Mouse (Mus musculus) layer of hippocampus, postnatal 25 days (tissue): ENCODE data around the gene Itsn1. TPM values are rescaled to one million over a fixed set of nuclear protein-coding genes. Genes with fewer than 3 reads are reported as not detected.

ENCODE experiments used
- DNase-seq, 2 experiments: peaks; one replicate each; pipeline ENCODE4 v3.0.0; 2022; ENCODE audit warnings: mixed read lengths in 2 of 2, low spot score in 1 of 2; ENCODE audit errors: extremely low spot score in 1 of 2
- total RNA-seq, 2 experiments: library from RNA; stranded (reverse); gene quantifications; 2 replicates each; pipeline ENCODE4 v1.2.3; 2021

Gene Itsn1
- total RNA-seq, 2 experiments from 2014 or later: 137 to 156 TPM

DNA sequence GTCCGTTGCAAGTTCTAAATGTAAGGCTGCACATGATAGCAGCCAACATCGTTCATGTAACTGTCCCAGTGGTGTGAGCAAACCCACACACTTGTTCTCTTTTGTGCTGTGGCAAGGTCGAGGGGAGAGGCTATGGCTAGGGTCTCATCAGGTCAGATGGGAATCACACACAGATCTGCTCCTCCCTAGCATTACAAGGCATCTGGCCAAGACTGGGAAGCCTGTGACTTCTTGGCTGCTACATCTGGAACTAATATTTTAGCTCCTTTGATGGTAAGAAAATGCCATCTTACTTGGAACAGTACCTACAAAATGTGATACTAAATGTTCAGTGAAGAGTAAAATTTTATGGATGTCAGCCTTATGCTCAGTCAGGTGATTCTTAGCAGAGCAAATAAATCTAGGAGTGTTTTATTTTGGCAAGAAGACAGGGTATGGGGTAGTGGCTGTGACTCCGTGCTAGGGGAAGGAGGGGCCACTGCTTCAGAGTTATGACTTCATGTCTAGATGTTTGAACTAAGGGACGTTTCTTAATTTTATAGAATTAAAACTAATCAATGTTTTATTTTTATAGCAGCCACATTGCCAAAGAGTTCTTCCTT, 73.5 kb downstream of the Itsn1 start:
- DNase-seq: no peak

DNA sequence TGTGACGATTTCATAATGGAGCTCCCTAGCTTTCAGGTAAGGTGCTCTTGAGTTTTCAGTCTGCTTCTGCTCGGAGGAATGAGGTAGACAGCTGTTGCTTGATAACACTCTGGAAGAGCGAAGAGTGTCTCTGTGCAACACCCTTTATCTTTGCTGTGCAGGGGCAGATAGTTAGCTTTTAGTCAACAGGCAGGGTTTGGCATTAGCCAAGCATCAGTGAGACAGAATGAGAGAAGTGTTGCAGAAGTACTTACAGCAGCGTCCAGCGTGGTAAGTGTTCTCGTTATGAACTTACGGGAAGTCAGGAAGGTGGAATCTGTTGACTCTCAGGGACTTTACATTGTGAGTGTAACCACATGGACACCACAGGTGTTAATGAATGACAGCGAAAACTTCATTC, 75.3 kb downstream of the Itsn1 start:
- no peak for DNase-seq

DNA sequence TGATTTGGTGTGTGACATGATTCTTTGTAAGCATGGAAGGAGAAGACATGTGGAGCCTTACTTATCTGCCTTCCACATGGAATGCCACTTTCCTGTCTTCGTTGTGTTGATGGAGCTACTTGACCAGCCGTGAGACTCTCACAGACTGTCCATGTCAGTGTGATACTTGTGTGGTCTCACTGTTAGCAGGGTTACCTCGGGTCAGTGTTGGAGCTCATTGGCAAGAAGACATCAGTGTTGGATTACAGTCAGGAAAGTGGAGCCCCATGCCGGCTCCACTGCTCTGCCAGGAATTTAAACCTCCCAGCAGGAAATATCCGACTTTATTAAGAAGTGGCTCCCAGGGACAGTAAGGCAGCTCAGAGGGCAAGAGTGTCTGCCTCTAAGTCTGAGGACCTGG, 75.8 kb downstream of the Itsn1 start:
- no peak for DNase-seq

DNA sequence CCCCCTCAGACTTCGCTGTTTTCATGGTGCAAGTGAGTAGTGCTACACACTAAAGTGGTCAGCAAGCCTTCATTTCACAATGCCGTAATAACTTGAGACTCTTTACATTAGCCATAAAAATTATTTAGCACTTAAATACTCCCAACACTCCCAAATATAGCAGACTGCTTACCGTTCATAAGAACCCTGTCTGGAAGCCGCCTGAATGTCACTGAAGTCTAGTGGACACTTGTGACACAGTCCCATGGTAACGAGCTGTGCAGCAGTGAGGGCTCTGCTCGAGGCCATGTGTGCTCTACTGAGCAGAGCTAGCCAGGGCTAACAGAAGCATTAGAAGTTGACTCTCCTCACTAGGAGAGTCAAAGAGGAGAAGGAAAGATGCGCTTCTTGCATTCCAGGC, 81.2 kb downstream of the Itsn1 start:
- no peak for DNase-seq

DNA sequence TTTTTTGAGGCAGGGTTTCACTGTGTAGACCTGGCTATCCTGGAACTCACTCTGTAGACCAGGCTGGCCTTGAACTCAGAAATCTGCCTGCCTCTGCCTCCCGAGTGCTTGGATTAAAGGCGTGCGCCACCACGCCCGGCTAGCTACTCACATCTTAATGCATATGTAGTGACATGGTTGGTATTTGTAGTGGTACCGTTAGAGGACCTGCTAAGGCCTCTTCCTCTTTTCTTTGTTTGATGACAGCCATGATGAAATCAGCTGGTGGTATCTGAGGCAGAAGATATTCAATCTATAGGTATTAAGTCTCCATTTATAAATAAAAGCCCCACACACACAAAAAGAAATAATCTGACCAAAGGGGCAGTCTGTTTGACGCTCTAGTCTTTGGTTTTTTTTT, 82.3 kb downstream of the Itsn1 start:
- no peak for DNase-seq

DNA sequence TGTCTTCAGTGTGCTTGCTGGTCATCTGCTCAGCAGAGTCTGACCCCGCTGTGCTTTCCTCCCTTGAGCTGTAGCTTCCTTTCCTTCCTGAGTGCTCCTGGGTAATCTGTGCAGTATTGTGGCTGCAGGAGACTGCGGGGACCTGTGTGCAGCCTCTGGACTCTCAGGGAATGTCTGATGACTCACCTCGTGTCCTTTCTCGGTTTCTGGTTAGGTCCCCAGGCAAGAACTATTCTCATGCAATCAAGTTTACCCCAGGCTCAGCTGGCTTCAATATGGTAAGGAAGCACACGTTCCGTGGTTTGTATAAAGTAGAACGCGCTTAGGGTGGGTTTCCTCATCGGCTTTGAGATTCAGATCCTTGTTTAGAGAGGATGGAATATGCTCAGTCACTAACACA, 82.8 kb downstream of the Itsn1 start:
- no peak for DNase-seq

DNA sequence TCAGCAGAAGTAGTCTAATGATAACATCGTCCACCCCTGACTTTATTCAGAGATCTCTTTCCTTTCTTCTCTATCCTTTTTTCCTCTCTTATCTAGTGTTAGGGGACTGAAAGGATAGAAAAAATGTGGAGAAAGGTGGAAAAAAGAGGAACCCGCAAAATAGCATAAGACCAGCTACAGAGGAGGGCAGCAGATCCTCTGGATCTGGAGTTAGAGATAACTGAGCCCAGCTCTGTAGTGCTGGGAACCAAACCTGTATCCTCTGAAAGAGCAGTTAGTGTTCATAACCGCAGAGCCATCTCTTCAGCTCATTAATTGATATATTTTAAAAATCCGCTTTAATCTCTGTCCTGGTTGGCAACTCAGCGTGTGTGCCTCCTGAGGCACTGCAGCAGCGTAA, 84.5 kb downstream of the Itsn1 start:
- no peak for DNase-seq

DNA sequence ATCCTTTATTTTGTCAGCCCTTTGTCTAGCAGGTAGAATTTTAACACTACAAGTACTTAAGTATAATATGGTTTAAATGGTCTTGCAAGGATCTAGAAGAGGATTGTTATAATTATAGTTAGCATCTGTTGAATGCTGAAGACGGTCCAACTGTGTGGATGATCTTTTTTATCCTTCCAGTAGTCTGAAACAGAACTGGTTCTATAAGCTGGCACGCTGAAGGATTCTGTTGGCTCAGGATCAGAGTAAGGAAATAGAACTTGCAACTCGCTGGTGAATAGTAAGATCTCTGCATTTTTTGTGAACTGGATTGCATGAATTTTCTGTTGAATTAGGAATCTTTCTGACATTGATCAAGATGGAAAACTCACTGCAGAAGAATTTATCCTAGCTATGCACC, 86.0 kb downstream of the Itsn1 start:
- no peak for DNase-seq

DNA sequence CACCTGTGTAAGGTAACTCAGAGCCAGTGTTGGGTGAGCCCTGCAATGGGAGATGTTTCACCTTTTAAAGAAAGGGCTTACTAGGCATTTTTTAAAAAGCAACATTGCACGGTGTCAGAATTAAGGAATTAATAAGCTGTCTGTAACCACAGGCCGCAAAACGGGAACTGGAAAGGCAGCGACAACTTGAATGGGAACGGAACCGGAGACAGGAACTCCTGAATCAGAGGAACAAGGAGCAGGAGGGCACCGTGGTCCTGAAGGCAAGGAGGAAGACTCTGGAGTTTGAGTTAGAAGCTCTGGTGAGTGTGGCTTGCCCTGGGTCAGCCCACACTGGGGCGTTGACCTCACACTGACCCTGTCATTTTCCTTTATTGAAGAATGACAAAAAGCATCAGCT, 91.2 kb downstream of the Itsn1 start:
- DNase-seq: no peak

DNA sequence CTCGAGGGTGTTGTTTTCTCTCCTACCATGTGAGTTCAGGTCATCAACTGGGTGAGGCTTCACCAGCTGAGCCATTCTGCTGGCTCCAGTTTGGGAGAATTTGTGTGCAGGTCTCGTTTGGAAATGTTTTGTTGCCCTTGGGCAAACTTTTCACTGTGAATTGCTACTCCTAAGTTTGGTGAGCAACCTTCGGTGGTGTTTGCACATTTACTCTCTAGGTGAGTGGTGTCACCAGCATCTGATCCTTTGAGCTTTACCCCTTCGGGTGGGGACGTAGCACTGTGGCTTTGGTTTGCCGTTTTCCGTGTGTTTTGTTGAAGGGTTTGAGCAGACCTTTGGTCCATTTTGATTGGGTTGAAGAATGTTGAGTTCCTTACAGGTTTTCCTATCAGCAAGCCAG, 93.2 kb downstream of the Itsn1 start:
- no peak for DNase-seq

DNA sequence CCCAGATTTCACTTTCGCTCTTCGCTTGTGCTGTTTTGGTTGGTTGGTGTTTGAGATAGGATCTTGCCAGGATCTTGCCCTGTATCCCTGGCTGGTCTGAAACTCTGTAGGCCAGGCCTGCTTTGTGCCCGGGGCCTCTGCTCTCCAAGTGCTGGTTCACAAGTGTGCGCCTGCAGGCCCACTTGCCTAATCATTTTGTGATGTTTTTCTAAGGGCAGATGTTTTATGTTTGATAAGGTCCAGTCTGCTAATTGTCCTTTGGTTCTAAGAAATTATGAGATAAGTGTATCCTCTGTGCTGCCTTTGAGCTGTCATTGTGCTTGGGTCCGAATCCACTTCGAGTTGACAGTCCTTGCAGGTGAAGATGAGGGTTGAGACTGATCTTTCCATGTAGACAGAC, 93.7 kb downstream of the Itsn1 start:
- no peak for DNase-seq

DNA sequence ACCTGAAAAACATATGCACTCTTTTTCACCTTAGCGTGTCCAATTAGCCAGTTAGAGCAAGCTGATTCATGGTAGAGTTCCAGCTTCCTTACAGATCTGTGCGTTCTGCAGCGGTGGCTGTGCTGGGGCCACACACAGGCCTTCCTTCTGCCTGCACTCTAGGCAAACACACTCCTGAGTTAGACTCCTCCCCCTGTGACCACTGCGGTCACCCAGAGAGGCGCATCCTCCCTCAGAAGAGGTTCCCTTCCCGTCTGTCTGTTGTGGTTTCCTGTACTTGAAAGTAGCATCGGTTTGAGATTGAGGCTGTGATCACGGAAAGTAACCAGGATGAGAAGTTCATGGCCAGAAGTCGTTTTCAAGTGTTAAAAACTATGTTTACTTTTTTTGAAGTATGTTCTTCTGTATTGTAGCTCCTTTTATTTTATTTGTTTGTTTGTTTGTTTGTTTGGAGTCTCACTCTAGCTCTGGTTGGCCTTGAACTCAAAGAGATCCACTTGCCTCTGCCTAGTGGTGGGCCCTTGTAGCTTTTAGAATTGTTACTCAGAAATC, 96.8 kb downstream of the Itsn1 start:
- DNase-seq: no peak

DNA sequence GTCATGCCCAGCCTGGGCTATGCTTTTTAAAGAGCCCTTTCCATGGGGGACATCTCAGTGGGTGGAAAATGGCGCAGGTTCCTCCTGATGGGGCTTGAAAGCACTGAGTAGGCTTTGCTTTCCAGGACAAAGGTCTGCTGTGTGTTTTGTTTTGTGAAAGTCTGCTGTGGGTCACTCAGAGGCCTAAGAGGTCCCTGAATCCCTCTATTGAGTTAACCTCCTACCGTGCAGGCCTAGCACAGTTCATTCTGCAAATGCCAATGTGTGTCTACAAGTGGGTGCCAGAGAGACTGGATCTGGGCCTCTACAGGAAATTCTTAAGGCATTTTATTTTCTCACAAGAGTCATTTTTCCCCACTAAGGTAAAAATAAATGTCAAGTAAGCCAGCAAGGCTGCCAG, 97.8 kb downstream of the Itsn1 start:
- DNase-seq: no peak

DNA sequence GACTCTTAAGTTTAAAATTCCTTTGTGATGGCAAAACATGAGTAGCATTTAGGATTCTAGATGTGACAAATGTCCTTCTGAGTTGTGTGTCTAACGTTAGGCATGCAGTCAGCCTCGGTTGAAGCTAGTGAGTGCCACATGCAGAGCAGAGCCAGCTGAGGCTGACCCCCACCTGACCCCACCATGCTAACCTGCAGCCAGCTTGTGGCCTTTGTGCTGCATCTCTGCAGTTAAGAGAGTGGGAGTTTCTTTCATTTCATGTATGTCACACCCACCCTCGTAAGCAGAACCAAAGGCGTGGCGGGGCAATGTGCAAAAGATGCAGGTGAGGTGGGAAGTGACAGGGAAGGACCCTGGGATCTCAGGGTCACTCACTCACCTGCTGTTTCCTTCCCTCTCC, 98.4 kb downstream of the Itsn1 start:
- DNase-seq: no peak

DNA sequence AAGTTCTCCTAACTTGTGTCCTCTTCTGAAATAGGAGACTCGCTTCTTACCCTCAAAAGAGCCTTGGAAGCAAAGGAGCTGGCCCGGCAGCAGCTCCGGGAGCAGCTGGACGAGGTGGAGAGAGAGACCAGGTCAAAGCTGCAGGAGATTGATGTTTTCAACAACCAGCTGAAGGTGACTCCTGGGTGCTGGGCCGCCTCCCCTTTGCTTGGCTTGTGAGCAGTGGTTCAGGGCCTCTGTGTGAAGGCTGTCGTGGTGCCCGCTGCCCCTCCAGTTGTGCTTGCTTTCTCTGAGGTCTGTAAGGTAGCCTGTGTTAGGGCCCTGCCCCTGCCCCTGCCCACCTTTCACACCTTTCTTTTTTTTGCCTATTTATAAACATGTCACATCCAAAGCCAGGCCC, 99.1 kb downstream of the Itsn1 start:
- no peak for DNase-seq

DNA sequence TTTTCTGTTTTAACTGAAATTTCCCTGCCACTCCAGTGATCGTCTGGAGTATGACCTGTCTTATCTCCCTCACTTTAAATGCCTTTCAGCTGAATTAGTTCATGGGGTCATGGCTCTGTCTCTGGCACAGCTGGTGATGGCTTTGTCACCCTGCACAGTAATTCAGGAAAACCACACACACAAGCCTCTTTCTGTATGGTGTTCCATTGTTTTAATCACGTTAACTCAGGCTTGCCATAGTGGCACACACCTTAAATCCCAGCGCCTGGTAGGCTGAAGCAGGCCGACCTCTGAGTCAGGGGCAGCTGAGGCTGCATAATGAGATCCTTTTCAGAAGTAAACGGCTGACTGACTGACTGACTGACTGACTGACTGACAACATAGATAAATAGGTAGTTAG, 99.5 kb downstream of the Itsn1 start:
- no peak for DNase-seq

DNA sequence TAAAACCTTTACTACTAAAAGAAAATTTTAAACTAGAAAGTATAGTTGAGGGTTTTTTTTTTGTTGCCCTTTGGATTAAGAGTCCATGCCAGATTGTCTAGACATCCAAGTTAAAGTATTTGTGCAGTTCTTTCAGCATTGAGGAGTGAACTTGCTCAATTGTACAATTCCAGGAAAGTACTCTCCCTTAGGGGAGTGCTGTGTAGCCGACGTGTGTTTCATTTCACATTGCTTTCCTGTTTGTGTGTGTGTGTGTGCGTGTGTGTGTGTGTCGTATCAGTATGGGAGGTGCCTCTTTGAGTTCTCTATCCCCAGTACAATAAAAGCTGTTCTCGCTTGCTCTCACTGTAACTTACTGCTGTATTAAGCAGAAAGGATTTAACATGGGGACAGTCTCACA, 100.0 kb downstream of the Itsn1 start:
- DNase-seq: no peak

DNA sequence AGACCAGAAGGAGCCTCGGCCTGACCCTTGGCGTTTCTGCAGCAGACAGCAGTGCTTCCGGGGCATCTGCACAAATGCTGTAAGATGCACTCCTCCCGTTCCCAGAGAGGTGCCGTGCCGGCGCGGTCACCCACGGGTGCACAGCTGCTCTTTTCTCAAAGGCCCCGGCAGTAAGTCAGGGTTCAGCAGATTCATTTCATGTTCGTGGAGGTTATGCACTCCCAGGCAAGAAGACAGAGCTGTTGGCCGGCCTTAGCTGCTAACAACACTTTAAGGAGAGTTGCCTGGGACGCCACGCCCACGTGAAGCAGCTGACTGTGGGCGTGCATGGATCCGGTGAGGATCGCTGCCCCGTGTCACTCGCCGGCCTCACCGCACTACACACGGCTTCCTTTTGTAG, 101.2 kb downstream of the Itsn1 start:
- DNase-seq: no peak

DNA sequence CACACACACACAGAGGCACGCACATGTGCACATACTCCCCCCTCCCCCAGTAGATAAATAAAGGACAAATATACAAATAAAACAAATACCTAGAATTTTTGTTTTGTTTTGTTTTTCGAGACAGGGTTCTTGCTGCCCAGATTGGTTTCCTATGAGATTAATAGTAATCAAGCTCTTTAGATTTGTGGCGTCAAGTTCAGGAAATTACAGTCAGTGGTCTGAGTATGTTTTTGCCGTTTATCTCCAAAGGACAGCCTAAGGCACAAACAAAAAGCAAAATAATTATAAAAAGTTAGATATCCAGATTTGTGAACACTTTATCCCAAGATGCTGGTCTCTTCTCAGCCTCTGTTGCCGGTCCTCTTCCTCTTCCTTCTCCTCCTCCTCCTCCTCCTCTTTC, 104.0 kb downstream of the Itsn1 start:
- no peak for DNase-seq

DNA sequence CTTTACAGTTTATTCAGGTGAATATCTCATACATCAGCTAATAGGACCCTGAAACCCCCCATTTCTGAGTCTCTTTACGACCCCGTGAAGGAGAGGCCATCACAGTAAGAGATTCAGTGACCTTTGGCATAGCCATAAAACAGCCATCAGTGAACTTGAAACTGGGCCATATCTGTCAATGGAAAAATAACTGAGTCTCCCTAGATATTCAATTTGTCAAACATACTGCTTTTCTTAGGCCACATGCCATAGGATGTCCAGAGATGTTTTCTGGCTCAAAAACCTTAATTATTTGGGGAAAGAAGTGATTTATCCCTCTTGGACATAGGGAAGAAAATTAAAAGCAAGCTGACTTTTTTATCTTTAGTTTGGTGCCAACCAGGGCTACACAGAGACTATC, 104.5 kb downstream of the Itsn1 start:
- DNase-seq: no peak

DNA sequence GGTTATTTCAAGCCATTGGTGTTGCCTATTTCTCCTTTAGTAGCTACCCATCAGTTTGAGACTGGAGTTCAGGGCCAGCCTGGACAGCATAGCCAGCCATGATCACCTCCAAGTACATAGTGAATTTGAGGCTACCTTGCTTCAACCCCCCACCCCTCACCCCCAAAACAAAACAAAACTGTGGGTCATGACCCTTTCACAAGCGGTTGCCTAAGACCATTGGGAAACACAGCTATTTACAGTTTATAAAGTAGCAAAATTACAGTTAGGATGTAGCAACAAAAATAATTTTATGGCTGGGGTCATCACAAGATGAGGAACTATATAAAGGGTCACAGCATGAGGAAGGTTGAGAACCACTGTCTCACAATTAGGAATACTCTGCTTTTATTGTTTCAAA, 104.9 kb downstream of the Itsn1 start:
- no peak for DNase-seq

DNA sequence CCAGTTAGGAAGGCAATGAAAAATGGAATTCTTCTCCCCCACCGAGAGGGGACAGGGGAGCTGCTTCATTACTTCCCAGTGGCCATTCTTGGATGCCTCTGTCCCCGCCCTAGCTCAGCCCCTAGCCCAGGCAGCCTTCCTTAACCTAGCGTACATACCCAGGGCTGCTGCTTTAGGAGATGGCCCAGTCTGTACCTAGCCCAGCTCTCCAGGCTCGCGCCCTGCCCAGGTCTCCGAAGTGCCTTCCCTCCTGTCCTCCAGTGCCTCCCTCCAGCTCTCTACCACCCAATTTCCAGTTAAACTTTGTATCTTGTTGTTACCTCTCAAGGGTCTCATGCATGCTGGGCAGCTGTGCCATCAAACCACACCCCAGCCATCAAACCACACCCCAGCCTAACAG, 106.7 kb downstream of the Itsn1 start:
- DNase-seq: no peak
